Mouse (Mus musculus) testis, adult 2 months (tissue): ENCODE results near the gene Mcm3.

Experiments
- CTCF ChIP-seq: fragments of 200-500 bp; IDR thresholded peaks from 2 replicates; pipeline ENCODE4 v1.5.1; 2012; ENCODE audit warnings: low read depth, mild to moderate bottlenecking, inconsistent platforms, low read length, moderate library complexity; ENCODE audit not compliant: control insufficient read depth, insufficient read depth, insufficient replicate concordance
- POLR2A ChIP-seq: fragments of 200-500 bp; IDR thresholded peaks from 2 replicates; pipeline ENCODE4 v1.6.1; 2012; ENCODE audit warnings: low read depth, mild to moderate bottlenecking, inconsistent platforms, low read length, moderate library complexity; ENCODE audit not compliant: control insufficient read depth

DNA sequence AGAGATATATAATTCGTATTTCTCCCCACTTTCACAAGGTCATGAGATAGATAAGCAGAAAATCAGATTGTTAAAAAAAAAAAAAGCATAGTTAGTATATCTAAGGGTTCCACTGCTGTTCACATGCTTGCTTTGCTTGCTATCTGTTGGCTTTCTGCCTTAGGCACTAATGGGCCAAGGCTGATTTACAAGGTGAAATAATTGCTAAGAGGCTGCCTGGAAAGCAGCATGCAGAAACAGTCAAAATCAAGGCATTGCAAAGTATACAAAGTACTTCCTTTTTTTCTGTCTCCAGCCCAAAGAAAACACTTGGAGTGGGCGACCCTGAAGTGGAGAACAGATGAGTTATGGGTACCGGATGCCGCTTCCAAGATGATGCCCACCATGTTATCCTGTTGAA is 847 bp upstream of the Mcm3 start:
- TF ChIP-seq POLR2A: no peak
- no peak for TF ChIP-seq CTCF
